Mouse (Mus musculus): ENCODE measurements at regions not wholly inside any gene's neighbourhood (a gene's known extent, or its start where the extent isn't known, plus 50 kb on each side); places are given as distances from the start of the nearest gene placed in this dataset.

- Histone ChIP-seq H3K4me1 (ENCODE audit: insufficient read depth, low read length) (0 out of 2 replicates have a peak, but pooled peaks cover 6% of the 10 kb centered on the region), H3K4me3 (ENCODE audit: low read length) (no peak overlapping the region), H3K27ac (no peak overlapping the region), H3K36me3 (ENCODE audit: insufficient read depth, low read length) (no peaks in the 10 kb centered on the region), H3K9ac (replicated peaks; ENCODE audit: low read length) (0 out of 2 replicates have a peak overlapping the region, but pooled peaks have one; percentile 9), H3K27me3 (ENCODE audit: insufficient read depth, low read length) (no peaks in the 10 kb centered on the region), H3K9me3 (ENCODE audit: low read length) (no peaks in the 10 kb centered on the region), H3K4me2 (ENCODE audit: low read depth, low read length) (peak overlapping the region; percentile 18; the same call in 1 of the 2 replicates)
- 50% methylated on average over 19 of the region's 19 CpGs for WGBS
- no peak for TF ChIP-seq CTCF (IDR thresholded peaks at IDR 0.05; ENCODE audit: low read depth)
- no peak for ATAC-seq
- DNase-seq (ENCODE audit: low spot score), result peak; percentile 22
Observed at GRCm38 (mm10) chr2:169204254-169204752, 248.9 kb upstream of the Zfp64 start.

GRCm38 (mm10) chr2:169191974-169192373 lies 236.6 kb upstream of the Zfp64 start:
- Histone ChIP-seq H3K4me3 (ENCODE audit: low read length) (no peak overlapping the region), H3K27me3 (ENCODE audit: insufficient read depth, low read length) (no peaks in the 10 kb centered on the region), H3K36me3 (ENCODE audit: insufficient read depth, low read length) (no peaks in the 10 kb centered on the region), H3K9ac (replicated peaks; ENCODE audit: low read length) (no peak overlapping the region), H3K9me3 (ENCODE audit: low read length) (no peaks in the 10 kb centered on the region), H3K27ac (no peak overlapping the region), H3K4me1 (ENCODE audit: insufficient read depth, low read length) (no peaks in the 10 kb centered on the region), H3K4me2 (ENCODE audit: low read depth, low read length) (no peak overlapping the region)
- DNase-seq (ENCODE audit: low spot score), result no peak
- WGBS, result 79% methylated on average over 7 of the region's 7 CpGs
- no peak for TF ChIP-seq CTCF (IDR thresholded peaks at IDR 0.05; ENCODE audit: low read depth)
- ATAC-seq, result no peak

GRCm38 (mm10) chr2:169191465-169191864 lies 236.1 kb upstream of the Zfp64 start:
- Histone ChIP-seq H3K4me1 (ENCODE audit: insufficient read depth, low read length) (no peaks in the 10 kb centered on the region), H3K4me2 (ENCODE audit: low read depth, low read length) (no peak overlapping the region), H3K4me3 (ENCODE audit: low read length) (no peak overlapping the region), H3K27me3 (ENCODE audit: insufficient read depth, low read length) (no peaks in the 10 kb centered on the region), H3K27ac (no peak overlapping the region), H3K36me3 (ENCODE audit: insufficient read depth, low read length) (no peaks in the 10 kb centered on the region), H3K9ac (replicated peaks; ENCODE audit: low read length) (no peak overlapping the region), H3K9me3 (ENCODE audit: low read length) (no peaks in the 10 kb centered on the region)
- ATAC-seq (no peak), DNase-seq (ENCODE audit: low spot score) (no peak)
- 65% methylated on average over 10 of the region's 10 CpGs for WGBS
- no peak for TF ChIP-seq CTCF (IDR thresholded peaks at IDR 0.05; ENCODE audit: low read depth)

- H3K9ac ChIP-seq (replicated peaks; ENCODE audit: low read length), result no peak overlapping the region
- H3K27ac ChIP-seq, result no peak overlapping the region
- TF ChIP-seq CTCF (IDR thresholded peaks at IDR 0.05; ENCODE audit: low read depth), result no peak
- 75% methylated on average over 3 of the region's 3 CpGs for WGBS
- no peak overlapping the region for H3K4me2 ChIP-seq (ENCODE audit: low read depth, low read length)
- ATAC-seq (no peak), DNase-seq (ENCODE audit: low spot score) (no peak)
- no peaks in the 10 kb centered on the region for H3K27me3 ChIP-seq (ENCODE audit: insufficient read depth, low read length)
- H3K4me3 ChIP-seq (ENCODE audit: low read length), result no peak overlapping the region
- no peaks in the 10 kb centered on the region for H3K9me3 ChIP-seq (ENCODE audit: low read length)
- H3K4me1 ChIP-seq (ENCODE audit: insufficient read depth, low read length), result no peaks in the 10 kb centered on the region
- no peaks in the 10 kb centered on the region for H3K36me3 ChIP-seq (ENCODE audit: insufficient read depth, low read length)
Observed at GRCm38 (mm10) chr2:169177565-169177964, 222.2 kb upstream of the Zfp64 start.

- Histone ChIP-seq H3K9me3 (ENCODE audit: low read length) (no peaks in the 10 kb centered on the region), H3K4me3 (ENCODE audit: low read length) (no peak overlapping the region), H3K27ac (no peak overlapping the region), H3K36me3 (ENCODE audit: insufficient read depth, low read length) (no peaks in the 10 kb centered on the region), H3K9ac (replicated peaks; ENCODE audit: low read length) (no peak overlapping the region), H3K4me1 (ENCODE audit: insufficient read depth, low read length) (no peaks in the 10 kb centered on the region), H3K4me2 (ENCODE audit: low read depth, low read length) (no peak overlapping the region), H3K27me3 (ENCODE audit: insufficient read depth, low read length) (no peaks in the 10 kb centered on the region)
- ATAC-seq (no peak), DNase-seq (ENCODE audit: low spot score) (no peak)
- 78% methylated on average over 5 of the region's 5 CpGs for WGBS
- no peak for TF ChIP-seq CTCF (IDR thresholded peaks at IDR 0.05; ENCODE audit: low read depth)
Observed at GRCm38 (mm10) chr2:169168795-169169194, 213.4 kb upstream of the Zfp64 start.

GRCm38 (mm10) chr2:169168376-169168775 lies 213.0 kb upstream of the Zfp64 start:
- H3K9ac ChIP-seq (replicated peaks; ENCODE audit: low read length), result no peak overlapping the region
- DNase-seq (ENCODE audit: low spot score) (no peak), ATAC-seq (no peak)
- no peaks in the 10 kb centered on the region for H3K4me1 ChIP-seq (ENCODE audit: insufficient read depth, low read length)
- H3K36me3 ChIP-seq (ENCODE audit: insufficient read depth, low read length), result no peaks in the 10 kb centered on the region
- TF ChIP-seq CTCF (IDR thresholded peaks at IDR 0.05; ENCODE audit: low read depth), result no peak
- no peak overlapping the region for H3K4me3 ChIP-seq (ENCODE audit: low read length)
- H3K4me2 ChIP-seq (ENCODE audit: low read depth, low read length), result no peak overlapping the region
- 83% methylated on average over 6 of the region's 6 CpGs for WGBS
- H3K27ac ChIP-seq, result no peak overlapping the region
- no peaks in the 10 kb centered on the region for H3K27me3 ChIP-seq (ENCODE audit: insufficient read depth, low read length)
- H3K9me3 ChIP-seq (ENCODE audit: low read length), result no peaks in the 10 kb centered on the region

- 52% methylated on average over 8 of the region's 8 CpGs for WGBS
- Histone ChIP-seq H3K27me3 (ENCODE audit: insufficient read depth, low read length) (no peaks in the 10 kb centered on the region), H3K4me1 (ENCODE audit: insufficient read depth, low read length) (peaks cover 5% of the 10 kb centered on the region; the same call in 1 of the 2 replicates), H3K4me3 (ENCODE audit: low read length) (no peak overlapping the region), H3K9ac (replicated peaks; ENCODE audit: low read length) (no peak overlapping the region), H3K9me3 (ENCODE audit: low read length) (no peaks in the 10 kb centered on the region), H3K36me3 (ENCODE audit: insufficient read depth, low read length) (no peaks in the 10 kb centered on the region), H3K27ac (no peak overlapping the region), H3K4me2 (ENCODE audit: low read depth, low read length) (no peak overlapping the region)
- TF ChIP-seq CTCF (IDR thresholded peaks at IDR 0.05; ENCODE audit: low read depth), result no peak
- DNase-seq (ENCODE audit: low spot score), result peak; percentile 40
- no peak for ATAC-seq
Observed at GRCm38 (mm10) chr2:169161651-169162050, 206.3 kb upstream of the Zfp64 start.

Data from hindbrain, postnatal 0 days (tissue).